Mouse (Mus musculus): ENCODE data around the gene Crybg3.

DNA sequence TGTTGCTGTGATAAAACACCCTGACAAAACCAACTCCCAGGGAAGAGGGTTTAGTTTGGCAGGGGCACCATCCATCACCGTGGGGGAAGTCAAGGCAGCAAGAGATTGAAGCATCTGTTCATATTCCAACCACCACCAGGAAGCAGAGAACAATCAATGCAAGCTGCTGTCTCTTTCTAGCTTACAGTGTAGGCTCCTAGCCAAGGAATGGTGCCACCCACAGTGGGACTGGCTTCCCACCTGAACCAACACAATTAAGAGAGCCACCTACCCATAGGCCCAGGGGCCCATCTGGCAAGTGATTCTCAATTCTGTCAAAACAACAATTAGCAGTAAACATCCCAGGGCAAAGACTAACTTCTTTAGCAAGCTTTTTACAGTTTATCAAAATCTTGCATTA, 152.6 kb downstream of the Crybg3 start:
- TF ChIP-seq CTCF (conservative IDR thresholded peaks at IDR 0.05; ENCODE audit: insufficient read depth, insufficient read length, low read depth, low read length), result no peak
- TF ChIP-seq POLR2A (IDR thresholded peaks at IDR 0.05; ENCODE audit: low read depth, low read length), result no peak

Data from kidney, adult 2 months (tissue).